Mouse (Mus musculus) R1 (cell line): ENCODE measurements around the gene Tamm41.

Experiments
- DNase-seq: peaks from one replicate; pipeline ENCODE4 v3.0.0-alpha.2; 2018; ENCODE audit warnings: low read depth, low spot score

Tamm41 gene

DNA sequence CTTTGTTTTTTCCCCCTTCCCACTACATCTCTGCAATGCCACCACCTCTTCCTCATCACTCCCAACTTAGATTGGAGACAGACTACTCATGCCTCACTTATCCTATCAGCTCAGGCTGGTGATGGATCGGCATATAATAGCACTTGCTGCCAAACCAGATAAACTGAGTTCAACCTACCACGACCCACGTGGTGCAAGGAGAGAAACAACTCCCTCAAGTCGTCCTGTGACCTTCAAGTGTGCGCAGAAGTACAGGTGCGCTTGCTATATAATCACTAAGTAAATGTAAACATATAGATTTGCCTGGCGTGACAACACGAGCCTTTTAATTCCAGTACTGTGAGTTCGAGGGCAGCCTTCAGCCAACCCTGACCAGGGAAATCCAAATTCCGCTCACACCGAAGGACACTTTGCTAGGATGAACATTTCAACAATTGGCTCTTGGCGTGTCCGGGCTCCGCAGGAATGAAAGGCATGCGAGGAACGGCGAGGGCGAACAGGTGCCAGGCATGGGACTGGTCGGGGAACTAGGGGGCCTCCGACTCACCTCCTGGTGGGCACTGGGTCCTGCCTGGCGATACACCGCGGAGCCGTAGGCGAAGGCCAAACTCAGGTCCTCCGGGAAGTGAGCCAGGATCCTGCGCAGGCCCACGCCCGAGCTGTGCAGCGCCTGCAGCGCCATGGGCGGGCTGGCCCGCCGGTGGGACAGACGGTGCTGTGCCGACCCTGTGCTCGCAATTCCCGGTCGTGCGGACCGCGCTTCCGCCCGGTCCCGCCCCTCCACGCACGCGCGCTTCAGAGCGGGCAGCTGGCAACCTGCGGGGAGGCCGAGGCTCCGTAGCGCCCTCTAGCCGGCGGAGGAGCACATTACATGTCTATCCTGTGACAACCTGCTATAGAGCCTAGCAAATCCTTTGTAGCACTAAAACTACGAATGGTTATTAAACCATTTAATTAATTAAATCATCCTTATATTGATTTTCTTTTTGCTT is at the start of gene Tamm41:
Gene Tamm41 (minus strand): TSS at position 774 of the 992 bp plus-strand sequence.
- peak; percentile 84 for DNase-seq

DNA sequence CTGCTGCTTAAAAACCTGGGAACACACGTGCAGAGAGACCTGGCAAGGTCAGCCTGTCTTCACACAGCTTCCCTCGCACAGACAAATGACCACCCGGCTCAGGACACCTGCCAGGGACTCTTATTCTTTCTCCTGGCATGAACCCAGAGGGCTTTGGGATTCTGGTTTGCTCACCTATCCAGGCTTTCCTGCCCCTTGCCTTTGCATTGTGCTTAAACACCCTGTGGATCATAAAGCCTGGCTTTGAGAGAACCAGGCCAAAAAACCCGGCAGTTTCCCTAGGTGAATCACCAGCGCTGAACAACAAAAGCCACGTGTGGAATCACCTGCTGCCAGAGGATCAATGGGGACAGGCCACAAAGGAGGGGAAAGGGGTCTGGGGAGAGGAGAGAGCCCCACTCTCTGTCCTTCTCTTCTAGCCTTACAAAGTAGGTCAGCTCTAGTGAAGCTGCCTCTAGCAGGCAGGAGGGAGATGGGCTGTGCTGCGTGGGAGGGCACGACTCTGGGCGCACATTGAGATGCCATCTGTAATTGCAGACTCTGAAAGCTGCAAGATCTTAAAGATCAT is 47.7 kb upstream of the Tamm41 start:
- DNase-seq, result no peak

DNA sequence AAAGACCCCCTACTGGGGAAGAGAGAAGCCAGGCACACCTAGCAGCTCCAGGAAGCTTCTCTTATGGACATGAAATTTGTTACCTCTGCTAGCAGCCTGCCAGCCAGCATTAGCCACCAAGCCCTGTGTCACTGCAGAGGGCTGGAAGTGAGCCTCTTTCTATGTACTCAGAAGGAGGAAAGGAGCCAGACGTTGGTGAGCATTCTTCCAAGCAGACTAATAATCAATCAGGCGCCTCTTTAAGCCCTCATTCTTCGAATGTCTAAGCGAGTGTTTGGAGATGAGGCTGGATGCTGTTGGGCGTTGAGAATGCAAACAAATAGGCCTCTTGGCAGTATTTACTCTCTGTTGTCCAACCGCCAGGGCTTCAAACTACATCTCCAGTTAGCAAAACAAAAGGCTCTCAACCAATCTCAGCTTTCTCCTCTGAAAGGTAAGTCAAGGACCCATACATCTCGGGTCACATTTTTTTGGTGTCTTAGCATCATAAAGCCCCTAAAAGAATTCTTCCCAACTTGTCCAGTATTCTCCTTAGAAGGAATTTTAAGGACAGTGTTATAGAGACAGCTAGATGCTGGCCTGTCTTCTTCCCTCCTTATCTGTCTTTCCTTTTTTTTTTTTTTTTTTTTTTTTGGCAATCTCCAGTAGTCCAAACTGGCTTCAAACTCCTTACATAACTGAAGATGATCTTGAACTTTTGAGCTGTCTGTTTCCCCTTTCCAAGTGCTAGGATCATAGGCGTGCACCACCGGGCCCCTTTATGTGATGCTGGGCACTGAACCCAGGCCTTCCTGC is 39.3 kb upstream of the Tamm41 start:
- peak; percentile 53 for DNase-seq

DNA sequence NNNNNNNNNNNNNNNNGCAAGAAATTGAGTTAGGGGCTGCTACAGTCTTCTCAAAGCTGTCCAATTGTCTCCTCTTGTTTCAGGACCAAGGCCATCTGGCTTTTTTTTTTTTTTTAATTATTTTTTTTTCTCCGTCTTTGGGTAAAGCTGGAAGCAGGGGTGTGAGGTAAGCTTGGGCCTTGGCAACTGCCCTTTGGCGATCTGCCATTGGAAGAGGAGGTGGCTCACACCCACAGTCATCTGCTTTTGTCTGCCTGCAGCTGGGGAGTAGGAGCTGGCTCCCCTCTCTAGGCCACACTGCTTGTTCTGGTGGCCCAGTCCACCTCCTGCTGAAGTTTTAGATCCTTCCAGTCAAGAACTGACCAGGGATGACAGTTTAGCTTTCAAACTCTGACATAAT is 34.3 kb upstream of the Tamm41 start:
- DNase-seq, result no peak

DNA sequence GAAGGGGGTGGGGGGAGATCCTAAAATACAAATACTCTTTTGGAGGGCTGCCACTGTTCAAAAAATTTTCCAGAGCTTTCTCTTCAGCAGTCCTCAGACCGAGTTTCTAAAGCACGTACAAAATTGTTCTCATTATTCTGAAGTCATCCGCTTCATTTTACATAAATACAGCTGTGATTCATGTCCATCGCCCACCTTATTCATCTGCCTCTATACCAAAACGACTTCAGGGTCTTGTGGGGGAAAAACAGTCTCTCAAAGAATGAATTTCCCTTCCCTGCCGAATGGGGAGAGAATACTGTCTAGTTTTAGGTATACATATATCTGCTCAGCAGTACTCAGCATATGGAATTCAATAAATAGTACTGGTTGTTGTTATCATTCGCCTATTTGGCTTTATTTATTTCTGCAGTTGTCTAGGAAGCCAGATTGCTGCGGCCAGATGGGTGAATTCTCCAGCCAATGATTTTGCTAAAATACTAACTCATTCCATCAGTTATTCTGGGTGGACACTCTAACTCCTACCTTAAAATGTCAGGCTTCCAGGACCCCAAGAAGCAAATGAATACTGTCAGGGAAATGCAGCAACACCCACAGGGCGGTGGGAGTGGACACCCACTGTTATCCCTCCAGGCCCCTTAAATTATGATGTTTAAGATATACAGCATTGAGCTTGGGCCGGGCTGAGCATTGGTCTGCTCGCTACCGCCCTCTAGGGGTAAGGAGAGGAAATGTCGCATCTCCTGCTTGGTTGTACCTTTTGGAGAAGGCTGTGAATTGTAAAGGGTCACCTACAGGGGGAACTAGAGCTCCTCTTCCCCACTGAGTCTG is 27.9 kb upstream of the Tamm41 start:
- DNase-seq, result peak; percentile 82

DNA sequence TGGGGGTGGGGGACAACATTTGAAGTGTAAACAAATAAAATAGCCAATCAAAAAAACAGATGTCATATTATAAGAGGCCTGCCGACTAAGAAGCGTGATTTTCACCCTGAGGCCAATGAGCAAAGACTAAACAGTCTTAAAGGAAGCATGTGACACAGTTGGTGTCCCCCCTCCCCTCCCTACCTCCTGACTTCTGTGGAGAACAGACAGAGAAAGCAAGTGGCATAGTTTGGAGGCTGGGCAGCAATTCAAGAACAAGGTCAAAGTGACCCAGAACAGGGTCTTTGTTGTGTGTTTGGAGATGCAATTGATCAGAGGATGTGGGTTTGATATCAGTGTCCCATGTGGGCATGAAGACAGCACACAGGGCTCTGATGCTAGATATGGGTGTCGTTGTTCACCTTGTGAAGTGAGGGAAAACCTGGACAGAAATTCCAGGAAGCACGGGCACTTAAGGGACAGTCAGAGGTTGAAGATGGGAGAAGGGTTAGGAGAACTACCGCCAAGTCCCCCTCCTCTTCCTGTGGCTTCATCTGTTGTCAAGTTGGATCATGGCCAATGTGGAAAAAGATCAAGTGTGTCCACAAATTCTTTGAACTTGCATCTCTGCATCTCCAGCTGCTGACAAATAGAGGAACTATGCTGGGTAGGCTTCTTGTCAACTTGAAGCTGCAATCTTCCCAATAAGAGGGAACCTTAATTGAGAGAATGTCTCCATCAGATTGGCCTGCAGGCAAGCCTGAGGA is 25.1 kb upstream of the Tamm41 start:
- DNase-seq, result no peak

DNA sequence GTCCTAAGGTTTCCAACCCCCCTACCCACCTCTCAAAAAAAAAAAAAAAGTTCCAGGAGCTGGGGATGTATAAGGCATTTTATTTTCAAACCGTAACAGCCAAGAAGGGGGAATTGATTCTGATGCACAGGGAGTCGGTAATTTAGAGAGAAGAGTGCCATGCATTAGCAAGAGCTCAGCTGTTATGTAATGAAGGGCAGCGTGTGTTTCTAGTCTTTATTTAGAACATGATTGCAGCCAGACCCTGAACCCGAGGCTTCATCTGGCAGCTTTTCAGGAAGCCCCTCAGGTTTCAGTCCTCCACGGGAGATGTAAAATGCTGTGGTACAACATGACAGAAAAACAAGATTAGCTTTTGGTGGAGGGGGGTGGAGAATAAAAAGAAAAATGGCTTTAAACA is 21.6 kb upstream of the Tamm41 start:
- DNase-seq, result no peak

DNA sequence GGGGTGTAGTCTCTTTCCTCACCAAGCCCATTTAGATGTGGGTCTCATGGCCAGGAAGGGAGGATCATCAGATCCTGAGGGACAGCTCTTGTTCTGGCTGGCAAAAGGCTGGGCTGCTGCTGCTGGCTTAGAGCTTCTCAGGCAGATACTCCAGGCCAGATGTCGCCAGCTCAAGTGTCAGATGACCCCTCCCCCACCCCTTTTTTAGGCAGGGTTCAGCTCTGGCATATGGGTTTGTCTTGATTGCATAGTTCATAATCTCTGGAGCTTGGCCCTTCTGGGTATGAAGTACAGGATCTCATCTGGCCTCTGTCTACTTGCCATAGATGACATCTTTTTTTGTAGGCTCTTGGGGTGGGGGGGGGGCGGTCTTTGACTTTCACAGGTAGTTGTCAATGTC is 19.0 kb upstream of the Tamm41 start:
- no peak for DNase-seq

DNA sequence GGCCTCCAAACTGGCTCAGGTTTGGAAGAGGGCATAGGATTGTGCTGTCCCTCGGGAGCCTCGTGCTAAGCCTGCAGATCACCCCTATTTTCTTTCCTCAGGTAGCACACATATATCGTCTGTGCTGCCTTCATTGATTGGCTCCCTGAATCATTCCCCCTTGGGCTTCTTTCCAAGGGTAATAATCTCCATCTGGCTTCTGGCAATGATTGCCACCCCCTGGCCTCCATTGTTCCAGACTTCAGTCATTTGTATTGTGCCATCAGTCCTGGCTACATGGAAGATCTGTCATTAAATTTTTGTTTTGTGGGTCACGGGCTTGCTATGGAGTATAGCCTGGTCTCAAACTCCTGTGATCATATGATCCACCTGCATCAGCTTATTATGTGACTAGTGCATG is 17.8 kb upstream of the Tamm41 start:
- no peak for DNase-seq

DNA sequence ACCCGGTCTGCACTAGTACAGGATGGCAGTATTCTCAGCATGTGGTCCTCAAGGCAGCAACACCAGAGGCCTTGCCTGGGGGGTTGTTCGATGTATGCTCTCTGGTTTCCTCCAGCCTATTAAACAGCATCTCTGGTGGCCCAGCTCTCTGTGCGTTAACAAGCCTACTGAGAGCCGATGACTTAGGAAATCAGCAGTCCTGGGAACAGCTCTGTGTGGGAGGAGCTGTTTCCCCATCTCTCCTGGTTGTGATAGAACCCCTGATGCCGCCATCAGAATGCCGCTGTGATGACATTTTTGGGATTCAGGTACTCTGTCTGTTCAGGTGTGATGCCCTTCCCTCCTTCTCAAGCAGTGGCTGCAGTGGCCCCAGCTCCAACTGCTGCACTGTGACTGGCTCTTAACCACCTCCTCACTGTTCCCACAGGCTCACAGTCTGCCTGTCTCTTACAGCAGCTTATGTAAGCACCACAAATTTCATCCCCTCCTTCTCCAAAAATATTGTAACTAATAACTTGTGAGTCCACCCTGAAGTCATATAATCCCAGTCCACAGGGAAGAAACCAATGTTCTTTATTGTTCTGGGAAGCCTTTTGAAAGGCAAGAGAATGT is 14.0 kb upstream of the Tamm41 start:
- DNase-seq, result no peak

DNA sequence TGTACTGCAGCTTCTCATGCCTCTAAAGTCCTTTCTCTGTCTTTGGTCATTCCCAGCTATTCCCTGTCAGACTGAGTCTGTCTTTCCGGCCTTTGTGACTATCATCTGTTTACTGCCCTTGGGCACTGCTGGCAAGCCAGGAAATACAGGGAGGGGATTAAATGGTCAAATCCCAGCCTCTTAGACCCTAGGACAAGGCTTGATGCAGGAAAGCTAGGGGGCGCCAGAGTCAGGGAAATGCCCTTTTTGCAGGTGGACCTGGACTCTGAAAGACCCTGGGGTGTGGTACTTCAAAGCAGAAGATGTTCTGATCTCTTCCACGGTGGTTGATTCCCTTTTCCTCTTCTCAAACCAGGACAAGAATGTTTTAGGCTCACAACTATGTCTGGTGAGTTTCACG is 11.3 kb upstream of the Tamm41 start:
- DNase-seq, result peak; percentile 38

DNA sequence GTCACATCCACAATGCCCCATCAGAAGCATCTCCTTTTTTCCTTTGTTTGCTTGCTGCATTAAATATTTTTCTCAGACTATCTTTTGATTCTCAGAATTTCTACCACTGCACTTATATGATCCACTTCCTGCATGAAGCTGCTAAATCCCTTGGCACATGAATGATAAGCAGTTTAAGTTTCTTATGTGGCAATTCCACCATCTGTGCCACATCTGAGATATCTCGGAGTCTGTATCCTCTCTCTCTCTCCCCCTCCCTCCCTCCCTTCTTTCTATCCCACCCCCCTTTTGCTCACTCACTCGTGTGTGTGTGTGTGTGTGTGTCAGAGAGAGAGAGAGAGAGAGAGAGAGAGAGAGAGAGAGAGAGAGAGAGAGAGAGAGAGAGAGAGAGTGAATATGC is 10.1 kb upstream of the Tamm41 start:
- no peak for DNase-seq

DNA sequence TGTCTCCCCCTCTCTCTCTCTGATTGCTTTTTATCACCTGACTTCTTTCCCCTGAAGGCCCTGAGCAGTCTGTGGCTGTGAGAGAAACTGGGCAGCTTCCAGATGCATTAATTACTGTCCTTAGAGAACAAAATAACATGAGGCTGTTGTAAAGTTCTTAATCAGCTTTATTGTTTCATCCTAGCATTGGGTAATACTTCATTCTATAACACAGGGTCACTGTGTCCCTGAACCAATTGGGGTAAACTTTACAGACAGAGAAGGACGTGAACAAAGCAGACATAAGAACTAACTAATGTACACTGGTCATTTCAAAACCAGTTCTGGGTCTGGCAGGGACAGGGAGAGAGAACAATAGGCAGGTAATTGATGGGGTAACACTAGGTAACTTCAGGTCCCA is 8.4 kb upstream of the Tamm41 start:
- no peak for DNase-seq

DNA sequence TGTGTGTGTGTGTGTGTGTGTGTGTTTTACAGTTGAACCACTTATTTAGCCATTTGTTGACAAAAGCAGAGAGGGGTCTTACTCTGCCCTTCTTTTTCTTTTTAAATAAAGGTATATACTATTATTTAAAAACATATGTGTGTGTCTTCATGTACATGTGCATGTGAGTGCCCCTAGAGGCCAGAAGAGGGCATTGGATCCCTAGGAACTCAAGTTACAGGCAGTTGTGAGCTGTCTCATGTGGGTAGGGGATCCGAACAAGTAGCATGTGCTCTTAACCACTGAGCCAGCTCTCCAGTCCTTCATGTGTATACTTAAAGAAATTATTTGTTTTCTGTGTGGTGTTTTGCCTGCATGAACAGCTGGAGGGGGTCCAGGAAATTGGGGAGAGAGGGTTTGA is 7.0 kb upstream of the Tamm41 start:
- DNase-seq, result peak; percentile 49

DNA sequence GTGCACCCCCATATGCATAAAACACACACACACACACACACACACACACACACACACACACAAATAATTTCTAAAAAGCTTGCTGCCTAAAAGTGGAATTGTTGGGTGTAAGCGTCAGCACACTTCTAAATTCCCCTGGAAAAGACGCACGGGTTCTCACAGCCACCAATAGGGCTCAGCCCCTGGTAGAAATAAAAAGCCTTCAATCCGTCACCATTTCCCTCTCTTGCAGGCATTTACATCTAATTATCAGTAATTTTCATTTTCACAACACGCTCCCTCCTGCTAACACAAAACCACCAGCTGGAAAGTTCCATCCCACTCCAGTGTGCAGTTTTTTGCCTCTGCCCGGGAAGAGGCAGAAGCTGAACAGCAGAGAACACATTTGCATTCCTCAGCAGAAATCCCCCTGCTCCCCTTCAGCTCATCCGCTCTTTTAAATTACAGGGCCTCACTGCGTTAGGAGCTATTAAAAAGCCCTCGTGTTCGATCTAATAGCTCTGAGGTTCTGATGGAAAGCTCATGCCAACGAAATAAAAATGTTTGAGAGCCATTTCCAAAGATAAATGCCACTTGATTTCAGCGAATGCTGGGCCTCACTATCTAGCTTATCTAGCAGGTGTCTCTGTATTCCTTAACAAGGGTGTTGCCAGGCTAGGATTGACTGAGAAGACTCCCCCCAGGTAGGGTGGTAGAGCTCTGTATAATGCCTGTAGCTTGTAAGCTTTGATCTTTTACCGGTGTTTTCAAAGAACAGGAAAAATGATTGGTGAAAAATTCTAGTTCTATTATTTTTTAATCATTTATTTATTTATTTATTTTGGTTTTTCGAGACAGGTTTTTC is 6.2 kb upstream of the Tamm41 start:
- DNase-seq, result no peak

DNA sequence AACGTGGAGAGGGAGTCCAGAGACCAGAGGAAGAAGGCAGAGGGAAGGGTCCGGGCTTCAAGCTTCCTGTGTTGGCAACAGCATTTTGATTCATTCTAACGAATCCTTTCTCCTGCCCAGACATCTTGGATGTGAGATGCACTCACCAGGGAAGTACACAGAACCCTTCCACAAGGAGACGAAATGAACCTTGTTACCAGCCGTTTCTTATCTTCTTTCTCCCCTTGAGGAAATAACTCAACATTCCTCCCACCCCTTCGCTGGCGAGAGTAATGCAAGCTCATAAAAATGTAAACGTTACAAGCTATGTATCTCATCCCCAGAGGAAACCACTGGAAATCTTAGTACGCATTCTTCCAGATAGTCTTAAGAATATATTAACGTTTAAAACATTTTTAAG is 4.9 kb upstream of the Tamm41 start:
- no peak for DNase-seq

DNA sequence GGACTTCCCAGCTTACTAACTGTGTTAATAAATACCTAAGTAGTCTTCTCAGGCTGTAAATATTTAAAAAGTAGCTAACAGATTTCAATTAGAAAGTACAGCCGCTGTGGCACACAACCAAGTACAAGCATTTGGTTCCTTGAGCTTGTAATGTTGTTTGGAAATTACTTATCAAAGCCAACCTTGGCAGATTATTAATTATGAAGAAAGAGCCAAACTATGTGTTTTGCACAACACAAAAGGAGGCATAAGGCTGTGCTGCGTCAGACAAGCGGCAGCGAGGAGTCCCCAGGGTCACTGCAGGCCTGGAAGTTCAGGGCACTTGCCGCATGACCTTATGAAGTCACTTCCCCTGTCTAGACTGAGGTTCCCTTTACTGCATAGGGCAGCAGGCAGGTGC is 4.2 kb downstream of the Tamm41 start:
- no peak for DNase-seq

DNA sequence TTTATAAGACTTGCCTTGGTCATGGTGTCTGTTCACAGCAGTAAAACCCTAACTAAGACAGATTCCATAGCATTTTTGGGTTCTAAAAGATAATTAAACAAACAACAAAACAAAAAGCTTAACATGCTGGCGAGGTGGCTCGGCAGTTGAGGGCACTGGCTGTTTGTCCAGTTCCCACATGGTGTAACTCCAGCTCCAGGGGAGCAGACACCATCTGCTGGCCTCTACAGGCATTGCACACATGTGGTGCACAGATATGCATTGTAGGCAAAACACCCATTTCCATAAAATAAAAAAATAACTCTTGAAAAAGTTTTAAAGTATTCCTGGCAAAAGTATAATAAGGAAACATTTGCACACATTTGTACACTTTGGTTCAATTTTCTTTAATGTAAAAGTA is 7.6 kb downstream of the Tamm41 start:
- DNase-seq, result peak; percentile 55

DNA sequence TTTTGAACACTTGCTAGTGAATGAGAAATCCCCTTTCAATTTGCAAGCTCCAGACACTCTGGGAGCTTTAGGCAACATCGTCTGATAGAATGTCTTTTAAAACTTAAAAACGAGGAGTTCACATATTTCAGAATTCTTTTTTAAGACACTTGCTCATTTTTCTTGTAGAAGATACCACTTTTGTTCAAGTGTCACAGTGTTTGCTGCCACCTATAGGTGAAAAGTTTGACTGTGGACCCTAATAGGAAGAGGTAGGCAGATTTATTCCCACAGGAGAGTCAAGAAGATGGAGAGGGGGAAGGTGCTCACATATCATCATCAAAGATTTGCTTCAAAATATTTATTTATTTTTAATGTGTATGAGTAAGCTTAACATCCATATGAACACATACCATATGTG is 8.4 kb downstream of the Tamm41 start:
- peak; percentile 70 for DNase-seq
